Mouse (Mus musculus) hindbrain, embryonic 15.5 days (tissue): ENCODE measurements at regions not wholly inside any gene's neighbourhood (a gene's known extent, or its start where the extent isn't known, plus 50 kb on each side); places are given as distances from the start of the nearest gene placed in this dataset. TPM values are rescaled to one million over a fixed set of nuclear protein-coding genes. Genes with fewer than 3 reads are reported as not detected.
"Not testable (repeated sequence)": the region's sequence is repeated elsewhere in the genome, so short reads cannot be mapped to it uniquely, and the experiment has no call there.

Experiments used
- ATAC-seq: fragments of 200-750 bp; cut with Nextera tagmentation; 2 replicates; pipeline ENCODE4 v1.8.0; 2017; ENCODE audit warnings: low read depth, moderate number of reproducible peaks, moderate TSS enrichment; ENCODE audit not compliant: low FRiP score
- H3K27ac ChIP-seq: fragments of 300-500 bp; sonication (generic); replicated peaks from 2 replicates; pipeline ENCODE4 v1.5.1; 2015; ENCODE audit warnings: mild to moderate bottlenecking, inconsistent platforms
- H3K27me3 ChIP-seq: fragments of 300-500 bp; sonication (generic); 2 replicates; pipeline ENCODE4 v1.6.1; 2015; ENCODE audit warnings: control low read depth, inconsistent platforms
- H3K36me3 ChIP-seq: fragments of 300-500 bp; sonication (generic); 2 replicates; pipeline ENCODE4 v1.6.1; 2015; ENCODE audit warnings: control low read depth, inconsistent platforms
- H3K4me1 ChIP-seq: fragments of 300-500 bp; sonication (generic); replicated peaks from 2 replicates; pipeline ENCODE4 v1.6.1; 2015; ENCODE audit warnings: control low read depth, inconsistent platforms
- H3K4me2 ChIP-seq: fragments of 300-500 bp; sonication (generic); 2 replicates; pipeline ENCODE4 v1.6.1; 2015; ENCODE audit warnings: moderate library complexity, mild to moderate bottlenecking, inconsistent platforms
- H3K4me3 ChIP-seq: fragments of 300-500 bp; sonication (generic); 2 replicates; pipeline ENCODE4 v1.5.1; 2015; ENCODE audit warnings: mild to moderate bottlenecking, inconsistent platforms
- H3K9ac ChIP-seq: fragments of 300-500 bp; sonication (generic); 2 replicates; pipeline ENCODE4 v1.6.1; 2015; ENCODE audit warnings: inconsistent platforms
- H3K9me3 ChIP-seq: fragments of 300-500 bp; sonication (generic); 2 replicates; pipeline ENCODE4 v1.6.1; 2016; ENCODE audit warnings: control low read depth, inconsistent platforms
- WGBS: fragments of 180-500 bp; shearing (Covaris S2); methylation state at CpG from one replicate; pipeline ENCODE4 v1.1.7; 2015; 5-methylcytosine and 5-hydroxymethylcytosine counted together
- microRNA-seq: library from miRNA; unstranded; fragments of <30 nt; microRNA quantifications from one replicate; pipeline ENCODE4, GENCODE M21; 2016

DNA sequence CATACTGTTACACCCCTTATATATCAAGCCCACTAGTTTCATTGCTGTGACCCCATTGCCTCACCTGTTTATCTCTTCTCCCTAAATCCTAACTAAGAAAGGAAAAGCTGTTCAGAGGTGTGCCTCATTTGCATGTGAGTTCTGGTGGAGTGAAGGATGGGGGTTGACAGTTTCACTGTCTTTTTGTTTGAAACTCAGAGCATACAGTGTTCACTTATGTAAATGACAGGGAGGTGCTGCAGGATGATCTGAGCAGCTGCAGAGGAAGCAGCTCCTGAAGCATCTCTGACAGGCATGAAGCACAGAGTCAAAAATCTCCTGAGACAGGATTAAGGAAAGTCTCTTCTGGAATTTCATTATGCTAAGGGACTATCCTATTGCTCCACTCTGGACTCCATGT lies 351.9 kb downstream of the Eepd1 start:
- H3K9ac ChIP-seq, result no peak overlapping the region
- no peaks in the 10 kb centered on the region for H3K9me3 ChIP-seq
- no peaks in the 10 kb centered on the region for H3K27me3 ChIP-seq
- no peaks in the 10 kb centered on the region for H3K4me1 ChIP-seq
- H3K27ac ChIP-seq, result no peak overlapping the region
- H3K4me3 ChIP-seq, result no peak overlapping the region
- no peaks in the 10 kb centered on the region for H3K36me3 ChIP-seq
- no peak overlapping the region for H3K4me2 ChIP-seq
- no peak for ATAC-seq

DNA sequence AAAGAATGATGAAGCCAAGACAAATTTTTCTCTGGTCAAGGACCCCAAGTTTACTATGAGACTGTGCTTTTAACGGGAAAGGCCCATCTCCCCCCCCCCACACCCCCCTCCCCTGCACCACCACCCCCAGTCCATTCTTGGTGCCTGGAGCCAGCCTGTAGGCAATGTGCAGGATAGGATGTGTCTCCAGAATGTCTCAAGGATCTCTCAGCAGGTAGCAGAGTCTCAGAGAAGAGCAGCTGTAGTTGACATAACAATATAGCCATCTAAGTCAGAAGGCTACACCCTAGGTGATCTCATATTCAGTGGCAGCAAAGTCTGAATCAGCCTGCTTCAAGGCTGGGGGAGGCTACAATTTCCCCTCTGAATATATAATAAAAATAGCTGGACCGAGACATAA lies 368.6 kb downstream of the Eepd1 start:
- WGBS, result 91% methylated on average over 2 of the region's 2 CpGs

GRCm38 (mm10) chr9:25850608-25851007 lies 369.3 kb downstream of the Eepd1 start:
- not testable (repeated sequence) for H3K36me3 ChIP-seq, H3K4me1 ChIP-seq, ATAC-seq, H3K9ac ChIP-seq, H3K27ac ChIP-seq, H3K9me3 ChIP-seq, H3K4me2 ChIP-seq, H3K4me3 ChIP-seq, H3K27me3 ChIP-seq
- WGBS, result 62% methylated on average over 3 of the region's 3 CpGs

More for the DNA sequence above, 368.6 kb downstream of the Eepd1 start:
- H3K4me1 ChIP-seq, ATAC-seq, H3K4me3 ChIP-seq, H3K9me3 ChIP-seq, H3K4me2 ChIP-seq, H3K27me3 ChIP-seq, H3K27ac ChIP-seq, H3K9ac ChIP-seq, H3K36me3 ChIP-seq: not testable (repeated sequence)

DNA sequence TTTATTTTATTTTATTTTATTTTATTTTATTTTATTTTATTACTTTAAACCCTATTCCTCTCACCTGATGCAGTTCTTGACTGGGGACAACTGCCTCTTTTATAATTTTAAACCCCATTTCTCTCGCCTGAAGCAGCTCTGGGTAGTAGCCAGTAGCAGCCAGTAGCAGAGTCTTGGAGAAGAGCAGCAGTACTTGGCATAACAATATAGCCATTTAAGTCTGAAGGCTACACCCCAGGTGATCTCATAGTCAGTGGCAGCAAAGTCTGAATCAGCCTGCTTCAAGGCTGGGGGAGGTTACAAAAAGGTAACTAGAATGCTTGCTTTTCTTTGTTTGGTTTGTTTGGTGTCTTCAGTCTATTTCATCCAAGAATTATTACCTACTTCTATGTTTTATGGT lies 373.2 kb downstream of the Eepd1 start:
- Histone ChIP-seq H3K4me2 (no peak overlapping the region), H3K36me3 (no peaks in the 10 kb centered on the region), H3K9me3 (no peaks in the 10 kb centered on the region), H3K27ac (no peak overlapping the region), H3K4me3 (no peak overlapping the region), H3K4me1 (no peaks in the 10 kb centered on the region), H3K27me3 (no peaks in the 10 kb centered on the region), H3K9ac (no peak overlapping the region)
- ATAC-seq, result no peak
- 45% methylated on average over 1 of the region's 1 CpGs for WGBS

DNA sequence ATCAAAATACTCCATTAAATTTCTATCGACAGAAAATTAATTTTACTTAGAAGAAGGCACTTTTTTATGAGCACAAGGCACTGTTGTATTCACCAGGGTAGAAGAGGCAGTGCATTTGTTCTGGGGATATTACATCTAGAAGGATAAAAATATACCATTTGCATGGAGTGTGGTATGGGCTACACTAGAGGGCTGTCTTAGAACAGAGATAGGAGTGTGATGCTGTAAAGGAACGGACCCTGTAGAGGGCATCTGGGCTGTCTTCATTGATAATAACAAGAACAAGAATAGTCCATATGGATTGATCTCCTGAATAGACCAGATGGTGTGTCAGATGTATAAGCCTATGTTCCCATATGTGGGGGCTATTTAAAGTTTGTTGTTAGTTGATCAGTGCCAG lies 388.9 kb downstream of the Eepd1 start:
- Histone ChIP-seq H3K36me3 (no peaks in the 10 kb centered on the region), H3K4me2 (no peak overlapping the region), H3K4me3 (no peak overlapping the region), H3K4me1 (no peaks in the 10 kb centered on the region), H3K9me3 (no peaks in the 10 kb centered on the region), H3K9ac (no peak overlapping the region), H3K27ac (no peak overlapping the region), H3K27me3 (no peaks in the 10 kb centered on the region)
- no peak for ATAC-seq
- 78% methylated on average over 2 of the region's 2 CpGs for WGBS

GRCm38 (mm10) chr9:25896333-25896905 lies 415.1 kb downstream of the Eepd1 start:
- ATAC-seq, result no peak
- Histone ChIP-seq H3K27ac (no peak overlapping the region), H3K9me3 (no peaks in the 10 kb centered on the region), H3K9ac (no peak overlapping the region), H3K4me3 (no peak overlapping the region), H3K4me2 (no peak overlapping the region), H3K36me3 (no peaks in the 10 kb centered on the region), H3K4me1 (no peaks in the 10 kb centered on the region), H3K27me3 (no peaks in the 10 kb centered on the region)

Small RNA genes in the stretch of these regions (microRNA-seq; reads per million reads assigned to microRNA genes)
- not detected for gene Gm26190
